Mouse (Mus musculus) neural tube, embryonic 13.5 days (tissue): ENCODE results near the gene Crybg1. TPM values are rescaled to one million over a fixed set of nuclear protein-coding genes. Genes with fewer than 3 reads are reported as not detected.

Source experiments
- ATAC-seq: fragments of 200-750 bp; cut with Nextera tagmentation; 2 replicates; pipeline ENCODE4 v1.8.0; 2017; ENCODE audit warnings: low read depth, mild to moderate bottlenecking, moderate TSS enrichment, moderate library complexity
- H3K27ac ChIP-seq: fragments of 300-500 bp; sonication (generic); replicated peaks from 2 replicates; pipeline ENCODE4 v1.5.1; 2015; ENCODE audit warnings: moderate library complexity, mild to moderate bottlenecking, inconsistent platforms
- H3K27me3 ChIP-seq: fragments of 300-500 bp; sonication (generic); 2 replicates; pipeline ENCODE4 v1.6.1; 2015; ENCODE audit warnings: mild to moderate bottlenecking, inconsistent platforms
- H3K36me3 ChIP-seq: fragments of 300-500 bp; sonication (generic); 2 replicates; pipeline ENCODE4 v1.6.1; 2015; ENCODE audit warnings: mild to moderate bottlenecking, inconsistent platforms
- H3K4me1 ChIP-seq: fragments of 300-500 bp; sonication (generic); replicated peaks from 2 replicates; pipeline ENCODE4 v1.6.1; 2015; ENCODE audit warnings: inconsistent platforms
- H3K4me2 ChIP-seq: fragments of 300-500 bp; sonication (generic); 2 replicates; pipeline ENCODE4 v1.6.1; 2015; ENCODE audit warnings: inconsistent platforms, mild to moderate bottlenecking, moderate library complexity
- H3K4me3 ChIP-seq: fragments of 300-500 bp; sonication (generic); 2 replicates; pipeline ENCODE4 v1.5.1; 2015; ENCODE audit warnings: mild to moderate bottlenecking, inconsistent platforms
- H3K9ac ChIP-seq: fragments of 300-500 bp; sonication (generic); 2 replicates; pipeline ENCODE4 v1.6.1; 2015; ENCODE audit warnings: moderate library complexity, mild to moderate bottlenecking, inconsistent platforms
- H3K9me3 ChIP-seq: fragments of 300-500 bp; sonication (generic); 2 replicates; pipeline ENCODE4 v1.6.1; 2016; ENCODE audit warnings: inconsistent platforms
- WGBS: fragments of 180-500 bp; shearing (Covaris S2); methylation state at CpG from one replicate; pipeline ENCODE4 v1.1.7; 2015; 5-methylcytosine and 5-hydroxymethylcytosine counted together
- polyA plus RNA-seq: library from polyadenylated mRNA; unstranded; fragments of >200 nt; fragmentation: Nextera tagmentation; extraction: Ambion mirVana; gene quantifications from 2 replicates; pipeline ENCODE4 v1.2.1, GENCODE M21; 2015

Crybg1 gene
- polyA plus RNA-seq, 1 experiment from 2014 or later: 0.08 TPM

DNA sequence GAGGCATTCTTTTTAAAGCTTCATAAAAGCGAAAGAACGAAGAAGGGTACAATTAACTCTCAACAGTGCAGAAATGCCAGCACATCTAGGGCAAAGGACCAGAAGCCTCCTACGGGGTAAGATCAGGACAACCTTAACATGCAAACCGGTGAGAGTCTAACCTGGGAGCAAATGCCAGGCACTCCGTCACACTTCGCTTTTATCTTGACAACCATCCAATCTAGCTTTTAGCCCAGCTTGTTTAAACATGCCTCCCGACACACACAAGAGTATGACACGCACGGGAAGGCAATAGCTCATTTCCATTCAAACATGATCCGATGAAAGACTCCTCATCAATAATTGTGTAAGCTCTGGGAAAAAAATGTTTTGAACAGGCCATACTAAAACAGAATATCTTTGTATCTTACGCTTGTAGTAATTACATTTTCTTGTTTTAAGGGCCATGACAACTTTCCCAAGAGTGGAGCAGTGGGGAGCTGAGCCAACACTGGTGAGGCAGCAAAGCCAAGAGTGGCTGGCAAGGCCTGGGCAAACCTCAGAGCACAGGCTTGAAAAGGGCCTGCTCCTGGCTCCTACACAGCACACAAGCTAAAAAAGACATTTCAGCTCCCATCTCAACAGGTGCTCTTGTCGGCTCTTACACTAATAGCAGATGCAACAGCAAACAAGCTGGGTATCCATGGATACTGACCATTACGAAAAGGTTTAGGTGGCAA lies 10.4 kb downstream of the Crybg1 start:
- 84% methylated on average over 13 of the region's 13 CpGs for WGBS
- Histone ChIP-seq H3K4me2 (no peak overlapping the region), H3K36me3 (no peaks in the 10 kb centered on the region), H3K4me3 (no peak overlapping the region), H3K9me3 (no peaks in the 10 kb centered on the region), H3K27ac (no peak overlapping the region), H3K4me1 (no peaks in the 10 kb centered on the region), H3K27me3 (no peaks in the 10 kb centered on the region), H3K9ac (no peak overlapping the region)
- ATAC-seq: no peak

DNA sequence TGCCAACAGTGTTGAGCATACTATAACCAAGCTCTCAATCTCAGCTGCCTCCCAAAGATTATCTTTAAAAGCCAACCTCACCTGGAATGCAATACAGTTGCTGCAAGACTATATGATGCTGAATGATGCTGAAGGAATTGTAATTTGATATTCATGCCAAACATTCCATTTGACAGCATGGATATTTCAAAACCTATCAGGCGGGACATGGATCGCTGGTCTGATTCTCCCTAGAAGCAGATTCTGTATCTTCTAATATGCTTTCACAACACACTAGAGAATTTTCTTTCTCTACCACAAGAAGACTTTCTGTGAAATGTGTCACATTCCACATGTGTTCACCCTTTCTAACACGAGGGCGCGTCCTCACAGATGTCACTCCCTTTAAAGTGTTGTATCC lies 22.6 kb downstream of the Crybg1 start:
- Histone ChIP-seq H3K4me2 (no peak overlapping the region), H3K4me1 (no peaks in the 10 kb centered on the region), H3K4me3 (no peak overlapping the region), H3K9ac (no peak overlapping the region), H3K36me3 (no peaks in the 10 kb centered on the region), H3K27me3 (no peaks in the 10 kb centered on the region), H3K27ac (no peak overlapping the region), H3K9me3 (no peaks in the 10 kb centered on the region)
- ATAC-seq: no peak
- 83% methylated on average over 5 of the region's 5 CpGs for WGBS

DNA sequence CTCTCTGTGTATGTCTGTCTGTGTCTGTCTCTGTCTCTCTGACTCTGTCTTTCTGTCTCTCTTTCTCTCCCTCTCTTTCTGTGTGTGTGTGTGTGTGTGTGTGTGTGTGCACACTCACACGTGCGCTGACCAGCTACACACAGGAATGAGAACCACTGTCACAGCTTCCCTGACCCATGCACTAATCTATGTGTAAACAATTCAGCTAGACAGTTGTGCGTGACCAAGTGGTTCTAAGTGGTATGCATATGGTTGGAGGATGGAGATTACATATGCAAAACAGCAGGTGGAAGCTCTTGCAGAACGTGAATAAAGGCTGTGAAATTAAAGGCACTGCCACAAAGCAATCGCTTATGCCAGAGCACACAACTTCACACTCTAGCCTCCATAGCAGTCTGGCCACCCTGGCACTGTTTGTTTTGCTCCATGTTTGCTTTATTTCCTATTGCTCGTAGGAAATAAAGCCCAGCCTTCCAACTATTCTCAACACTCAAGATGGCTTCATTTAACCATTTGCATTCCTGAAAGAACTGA lies 24.2 kb downstream of the Crybg1 start:
- Histone ChIP-seq H3K36me3 (no peaks in the 10 kb centered on the region), H3K4me1 (no peaks in the 10 kb centered on the region), H3K9ac (no peak overlapping the region), H3K4me3 (no peak overlapping the region), H3K27ac (no peak overlapping the region), H3K27me3 (no peaks in the 10 kb centered on the region), H3K4me2 (no peak overlapping the region), H3K9me3 (no peaks in the 10 kb centered on the region)
- WGBS: 50% methylated on average over 6 of the region's 6 CpGs
- ATAC-seq: no peak

DNA sequence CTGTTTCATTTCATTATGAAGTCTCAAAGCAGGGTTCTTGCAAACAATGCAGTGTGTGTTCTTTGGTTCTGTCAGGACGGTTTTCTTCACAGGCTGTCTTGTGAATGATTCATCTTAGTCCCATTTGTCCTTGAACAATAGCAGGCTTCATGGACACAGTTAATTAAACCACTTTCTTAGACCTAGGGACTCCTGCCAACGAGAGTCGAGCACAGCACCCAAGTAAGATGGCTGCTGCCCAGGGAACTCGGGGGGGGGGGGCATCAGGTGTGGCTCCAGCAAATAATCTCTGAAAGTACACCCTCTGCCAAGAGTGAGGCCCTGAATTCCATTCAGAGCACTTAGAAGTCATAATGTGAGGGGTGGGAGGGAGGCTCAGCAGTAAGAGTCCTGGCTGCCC lies 30.0 kb downstream of the Crybg1 start:
- H3K4me1 ChIP-seq: no peaks in the 10 kb centered on the region
- no peak overlapping the region for H3K27ac ChIP-seq
- H3K27me3 ChIP-seq: no peaks in the 10 kb centered on the region
- no peak overlapping the region for H3K9ac ChIP-seq
- ATAC-seq: no peak
- H3K4me3 ChIP-seq: no peak overlapping the region
- WGBS: 18% methylated on average over 4 of the region's 4 CpGs
- no peaks in the 10 kb centered on the region for H3K36me3 ChIP-seq
- H3K9me3 ChIP-seq: no peaks in the 10 kb centered on the region
- no peak overlapping the region for H3K4me2 ChIP-seq

DNA sequence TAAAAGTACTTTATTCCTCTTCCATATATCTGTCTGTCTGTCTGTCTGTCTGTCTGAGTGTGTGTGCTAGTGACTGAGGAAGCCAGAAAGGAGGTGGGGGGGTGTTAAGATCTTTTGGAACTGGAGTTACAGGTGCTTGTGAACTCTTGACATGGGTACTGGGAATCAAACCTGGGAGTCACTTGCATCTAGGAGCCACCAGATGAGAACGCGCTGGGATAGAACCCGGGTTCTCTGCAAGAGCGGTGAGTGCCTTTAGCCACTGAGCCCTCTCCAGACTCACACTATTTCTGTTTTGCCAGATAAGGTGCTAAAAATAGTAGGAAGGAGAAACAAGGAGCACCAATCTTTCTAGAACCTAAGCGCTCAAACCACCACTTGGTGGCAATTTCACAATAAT lies 31.9 kb downstream of the Crybg1 start:
- 91% methylated on average over 5 of the region's 5 CpGs for WGBS
- no peak for ATAC-seq

DNA sequence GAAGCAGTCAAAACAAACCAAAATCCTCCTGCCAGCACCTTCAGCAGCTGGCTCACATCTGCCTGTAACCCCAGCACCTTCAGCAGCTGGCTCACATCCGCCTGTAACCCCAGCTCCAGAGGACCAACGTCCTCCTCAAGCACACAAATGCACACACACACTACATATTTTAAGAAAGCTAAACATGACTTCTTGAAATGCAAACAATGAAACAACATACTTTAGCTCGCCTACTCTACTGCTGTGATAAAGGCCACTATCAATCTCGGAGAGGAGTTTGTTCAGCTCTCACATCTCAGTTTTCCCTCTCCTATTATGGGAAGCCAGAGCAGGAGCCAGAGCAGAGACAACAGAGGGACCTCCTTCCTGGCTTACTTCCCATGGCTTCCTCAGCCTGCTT lies 34.0 kb downstream of the Crybg1 start:
- Histone ChIP-seq H3K27ac (no peak overlapping the region), H3K36me3 (no peaks in the 10 kb centered on the region), H3K27me3 (no peaks in the 10 kb centered on the region), H3K9me3 (no peaks in the 10 kb centered on the region), H3K9ac (no peak overlapping the region), H3K4me3 (no peak overlapping the region), H3K4me1 (no peaks in the 10 kb centered on the region), H3K4me2 (no peak overlapping the region)
- no peak for ATAC-seq
- 72% methylated on average over 4 of the region's 4 CpGs for WGBS

More for the DNA sequence above, 31.9 kb downstream of the Crybg1 start:
- H3K27me3 ChIP-seq: no peaks in the 10 kb centered on the region
- H3K9ac ChIP-seq: no peak overlapping the region
- no peaks in the 10 kb centered on the region for H3K4me1 ChIP-seq
- H3K4me2 ChIP-seq: no peak overlapping the region
- no peak overlapping the region for H3K27ac ChIP-seq
- H3K9me3 ChIP-seq: no peaks in the 10 kb centered on the region
- no peak overlapping the region for H3K4me3 ChIP-seq
- no peaks in the 10 kb centered on the region for H3K36me3 ChIP-seq

DNA sequence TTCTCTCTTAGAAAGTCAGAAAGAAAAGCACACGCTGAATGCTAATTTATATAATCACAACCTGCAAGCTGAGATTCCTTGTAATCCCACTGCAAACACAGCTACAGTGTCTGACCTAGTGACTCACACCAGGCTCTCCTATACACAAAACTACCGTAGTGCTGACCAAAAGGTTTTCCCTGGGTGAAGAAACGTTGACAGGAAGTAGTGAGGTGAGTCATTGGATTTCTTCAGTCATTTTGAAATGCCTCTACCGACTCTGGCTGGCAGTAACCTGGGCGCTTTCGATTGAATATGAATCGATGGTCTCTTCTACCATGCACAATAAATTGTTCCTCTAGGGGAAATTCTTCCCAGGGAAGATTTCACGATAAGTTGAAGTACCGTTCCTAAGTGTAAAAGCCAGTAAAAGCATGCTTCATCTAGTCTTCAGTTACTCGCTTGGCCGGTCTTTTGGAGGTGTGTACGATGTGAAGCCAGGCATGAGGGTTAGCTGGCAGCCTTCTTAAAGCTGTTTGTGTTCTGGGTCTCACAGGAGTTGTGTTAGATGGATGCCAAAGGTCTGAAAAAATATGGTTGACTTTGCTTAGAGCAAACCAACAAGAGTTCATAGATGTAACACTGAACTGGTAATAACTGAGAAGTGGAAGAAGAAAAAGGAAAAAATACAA lies 36.5 kb downstream of the Crybg1 start:
- H3K9ac ChIP-seq: no peak overlapping the region
- H3K9me3 ChIP-seq: no peaks in the 10 kb centered on the region
- no peaks in the 10 kb centered on the region for H3K36me3 ChIP-seq
- H3K4me3 ChIP-seq: no peak overlapping the region
- no peak overlapping the region for H3K27ac ChIP-seq
- 86% methylated on average over 12 of the region's 12 CpGs for WGBS
- no peak for ATAC-seq
- no peaks in the 10 kb centered on the region for H3K4me1 ChIP-seq
- no peak overlapping the region for H3K4me2 ChIP-seq
- H3K27me3 ChIP-seq: no peaks in the 10 kb centered on the region

DNA sequence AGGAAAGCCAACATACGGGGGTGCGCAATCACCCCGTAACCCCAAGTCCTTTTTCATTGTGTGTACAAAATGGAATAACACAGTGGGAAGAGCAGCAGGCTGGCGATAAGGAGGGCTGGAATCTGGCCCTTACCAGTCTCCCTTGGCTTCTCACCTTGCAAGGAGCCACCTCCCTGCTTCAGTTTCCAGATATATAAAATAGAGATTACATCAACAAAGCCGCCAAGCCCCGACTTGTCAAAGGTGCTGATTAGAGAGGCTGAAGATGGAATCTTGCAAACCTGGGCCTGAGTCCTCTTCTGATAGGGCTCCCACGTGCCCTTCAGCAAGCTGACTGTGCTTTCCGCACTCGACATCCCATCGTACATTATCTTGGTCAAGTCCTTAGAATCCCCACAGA lies 37.5 kb downstream of the Crybg1 start:
- H3K4me3 ChIP-seq: no peak overlapping the region
- no peak overlapping the region for H3K4me2 ChIP-seq
- no peak overlapping the region for H3K9ac ChIP-seq
- no peaks in the 10 kb centered on the region for H3K27me3 ChIP-seq
- no peaks in the 10 kb centered on the region for H3K4me1 ChIP-seq
- no peaks in the 10 kb centered on the region for H3K9me3 ChIP-seq
- H3K36me3 ChIP-seq: no peaks in the 10 kb centered on the region
- H3K27ac ChIP-seq: no peak overlapping the region
- ATAC-seq: no peak
- 88% methylated on average over 10 of the region's 10 CpGs for WGBS

DNA sequence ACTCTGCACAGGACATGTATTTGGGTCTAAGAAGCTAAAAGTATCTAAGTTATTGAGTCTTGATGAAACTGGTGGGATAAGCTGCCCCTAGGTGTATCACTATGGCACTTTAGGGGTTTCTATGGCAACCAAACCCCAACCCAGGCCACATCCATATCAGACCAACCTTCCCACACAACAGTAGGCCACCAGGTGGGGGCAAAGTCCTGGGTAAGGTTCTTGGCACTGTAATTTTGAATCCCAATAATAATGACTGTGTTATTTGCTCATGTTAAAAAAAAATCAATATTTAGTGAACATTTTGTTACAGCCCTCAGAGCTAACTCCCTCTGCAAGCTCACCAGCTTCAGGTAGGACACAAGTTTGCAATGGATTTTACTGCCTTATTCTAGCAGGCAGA lies 38.2 kb downstream of the Crybg1 start:
- H3K9ac ChIP-seq: no peak overlapping the region
- ATAC-seq: no peak
- H3K4me1 ChIP-seq: no peaks in the 10 kb centered on the region
- H3K4me2 ChIP-seq: no peak overlapping the region
- no peak overlapping the region for H3K4me3 ChIP-seq
- H3K36me3 ChIP-seq: no peaks in the 10 kb centered on the region
- H3K27me3 ChIP-seq: no peaks in the 10 kb centered on the region
- H3K27ac ChIP-seq: no peak overlapping the region
- H3K9me3 ChIP-seq: no peaks in the 10 kb centered on the region

DNA sequence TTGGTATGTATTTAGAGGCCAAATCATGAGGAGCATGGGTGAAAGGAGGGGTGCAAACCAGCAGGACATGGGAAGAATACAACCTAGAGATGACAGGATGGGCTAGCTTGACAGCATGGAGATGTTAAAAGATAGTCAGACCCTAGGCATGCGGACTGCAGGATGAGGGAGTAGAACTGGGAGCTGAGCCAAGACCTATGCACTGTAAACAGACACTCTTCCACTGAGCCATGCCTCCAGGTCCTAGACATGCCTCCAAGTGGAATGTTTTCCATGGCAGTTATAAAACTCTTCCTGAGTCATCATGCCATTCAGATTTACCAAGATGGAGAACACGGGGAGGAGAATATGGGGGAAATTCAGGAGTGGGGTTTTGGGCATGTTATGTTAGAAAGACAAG lies 53.9 kb downstream of the Crybg1 start:
- 90% methylated on average over 2 of the region's 2 CpGs for WGBS
- Histone ChIP-seq H3K9me3 (peaks cover 15% of the 10 kb centered on the region), H3K36me3 (no peaks in the 10 kb centered on the region)

DNA sequence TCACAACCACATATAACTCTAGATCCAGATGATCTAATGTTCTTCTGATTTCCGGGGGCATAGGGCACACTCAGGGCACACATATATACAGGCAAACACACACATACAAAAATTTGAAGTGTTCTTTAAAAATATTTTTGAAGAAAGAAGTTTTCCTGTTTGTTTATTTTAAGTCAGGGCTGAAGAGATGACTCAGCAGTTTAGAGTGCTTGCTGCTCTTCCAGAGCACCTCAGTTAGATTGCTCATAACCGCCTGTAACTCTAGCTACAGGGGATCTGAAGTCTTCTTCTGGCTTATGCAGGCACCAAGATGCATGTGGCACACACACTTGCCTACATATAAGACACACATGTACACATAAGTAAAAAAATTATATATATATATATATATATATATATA lies 56.9 kb downstream of the Crybg1 start:
- Histone ChIP-seq H3K9me3 (peaks cover 22% of the 10 kb centered on the region), H3K27ac (no peak overlapping the region), H3K36me3 (no peaks in the 10 kb centered on the region), H3K4me3 (no peak overlapping the region), H3K9ac (no peak overlapping the region), H3K27me3 (no peaks in the 10 kb centered on the region), H3K4me2 (no peak overlapping the region), H3K4me1 (no peaks in the 10 kb centered on the region)
- WGBS: 97% methylated on average over 2 of the region's 2 CpGs
- no peak for ATAC-seq

More for the DNA sequence above, 53.9 kb downstream of the Crybg1 start:
- H3K9ac ChIP-seq: no peak overlapping the region
- H3K27me3 ChIP-seq: no peaks in the 10 kb centered on the region
- no peak overlapping the region for H3K27ac ChIP-seq
- H3K4me2 ChIP-seq: no peak overlapping the region
- no peak overlapping the region for H3K4me3 ChIP-seq
- no peak for ATAC-seq
- no peaks in the 10 kb centered on the region for H3K4me1 ChIP-seq

DNA sequence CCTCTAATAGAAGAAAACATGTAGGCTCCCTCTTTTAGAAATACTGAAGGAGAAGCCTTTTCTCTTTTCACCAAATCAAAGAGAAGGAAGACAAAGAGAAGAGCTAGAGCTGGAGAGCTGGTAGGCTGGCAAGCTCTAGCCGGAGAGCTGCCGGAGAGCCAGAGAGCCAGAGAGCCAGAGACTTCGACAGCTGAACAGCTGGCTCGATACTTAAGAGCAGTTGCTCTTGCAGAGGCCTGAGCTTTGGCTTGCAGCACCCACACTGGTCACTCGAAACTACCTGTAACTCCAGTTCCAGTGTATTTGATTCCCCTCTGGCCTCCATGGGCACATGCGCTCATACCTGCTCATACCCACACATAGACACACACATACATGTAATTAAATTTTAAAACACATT lies 68.3 kb downstream of the Crybg1 start:
- Histone ChIP-seq H3K27ac (no peak overlapping the region), H3K4me1 (no peaks in the 10 kb centered on the region), H3K4me3 (no peak overlapping the region), H3K27me3 (no peaks in the 10 kb centered on the region), H3K9me3 (no peaks in the 10 kb centered on the region), H3K4me2 (no peak overlapping the region), H3K36me3 (no peaks in the 10 kb centered on the region), H3K9ac (no peak overlapping the region)
- ATAC-seq: no peak
- 74% methylated on average over 6 of the region's 6 CpGs for WGBS
